22 mouse cellular contexts compared by ENCODE assay signal in the genomic region with DNA sequence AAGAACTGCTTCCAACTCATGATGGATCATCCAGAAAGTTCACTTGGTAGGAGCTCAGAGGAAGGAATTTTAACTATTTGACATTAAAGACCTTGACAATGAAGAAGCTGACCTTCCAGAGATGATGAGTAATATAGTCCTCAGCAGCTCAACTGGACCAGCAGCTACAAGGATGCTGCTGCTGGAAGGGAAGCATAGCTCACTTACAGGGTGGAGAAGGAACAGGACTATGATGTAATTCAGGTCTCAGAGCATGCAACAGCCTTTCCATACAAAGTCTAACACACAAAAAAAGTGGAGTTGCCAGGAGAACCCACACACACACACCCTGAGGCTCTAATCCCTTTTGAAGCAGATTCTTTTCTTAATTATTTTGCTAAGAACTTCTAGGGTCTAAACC.
"Had no signal": no experiment of that assay in that cellular context is flagged by ENCODE, and none has a peak within 500 bp of the region (broad histone marks: within the 10 kb centered on the region; RNA-seq: fewer than 3 reads in every experiment).

No protein-coding gene starts in this region.

- ATAC-seq: hindbrain, postnatal 0 days; intestine, embryonic 16.5 days; liver, embryonic 12.5 days had no signal

- H3K4me3 ChIP-seq: heart, embryonic 10.5 days; heart, embryonic 12.5 days; hindbrain, embryonic 10.5 days; hindbrain, embryonic 12.5 days; hindbrain, embryonic 15.5 days; limb, embryonic 13.5 days; limb, embryonic 15.5 days; liver, embryonic 12.5 days had no signal

- H3K4me1 ChIP-seq: heart, embryonic 12.5 days; hindbrain, embryonic 10.5 days; hindbrain, embryonic 12.5 days; hindbrain, embryonic 15.5 days; limb, embryonic 13.5 days; limb, embryonic 15.5 days; liver, embryonic 12.5 days had no signal

- DNase-seq: gastrocnemius, postnatal 25 days; heart, adult 18-20 months; heart, postnatal 10 days; heart, postnatal 4 days; kidney, adult 11 months; kidney, adult 2 months; kidney, postnatal 14 days; kidney, postnatal 36 days; layer of hippocampus, adult 9-11 months; layer of hippocampus, postnatal 36 days; left cerebral cortex, postnatal 4 days had no signal

- H3K27ac ChIP-seq: heart, embryonic 10.5 days; hindbrain, embryonic 10.5 days; hindbrain, embryonic 12.5 days; hindbrain, embryonic 15.5 days; hindbrain, postnatal 0 days; limb, embryonic 13.5 days; limb, embryonic 15.5 days; liver, embryonic 12.5 days; liver, embryonic 14.5 days had no signal
